Mouse (Mus musculus) ovary, postnatal 36 days (tissue): ENCODE measurements at regions not wholly inside any gene's neighbourhood (a gene's known extent, or its start where the extent isn't known, plus 50 kb on each side); places are given as distances from the start of the nearest gene placed in this dataset.
A peak's percentile ranks its signal among the peaks of the same experiment; 100 is the strongest.

Source experiments
- DNase-seq: peaks from one replicate; pipeline ENCODE4 v3.0.0; 2022; ENCODE audit warnings: low spot score, mixed read lengths

DNA sequence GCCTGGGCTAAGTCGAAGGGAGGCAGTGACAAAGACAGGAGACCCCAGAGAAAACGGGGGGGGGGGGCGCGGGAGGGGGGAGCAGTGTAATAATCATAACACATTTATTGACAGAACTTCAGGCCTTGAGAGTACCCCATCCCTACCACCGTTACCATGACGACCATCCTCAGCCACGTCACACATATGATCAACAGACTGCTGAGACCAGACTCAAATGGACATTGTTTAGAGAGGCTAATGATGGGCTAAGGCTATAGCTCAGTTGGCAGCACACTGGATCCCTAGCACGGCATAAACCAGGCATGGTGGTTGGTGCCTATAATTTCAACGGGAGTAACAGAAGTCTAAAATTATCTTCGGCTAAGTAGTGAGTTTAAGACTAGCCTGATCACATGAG, 565.8 kb upstream of the Adam5 start:
- DNase-seq, result no peak

DNA sequence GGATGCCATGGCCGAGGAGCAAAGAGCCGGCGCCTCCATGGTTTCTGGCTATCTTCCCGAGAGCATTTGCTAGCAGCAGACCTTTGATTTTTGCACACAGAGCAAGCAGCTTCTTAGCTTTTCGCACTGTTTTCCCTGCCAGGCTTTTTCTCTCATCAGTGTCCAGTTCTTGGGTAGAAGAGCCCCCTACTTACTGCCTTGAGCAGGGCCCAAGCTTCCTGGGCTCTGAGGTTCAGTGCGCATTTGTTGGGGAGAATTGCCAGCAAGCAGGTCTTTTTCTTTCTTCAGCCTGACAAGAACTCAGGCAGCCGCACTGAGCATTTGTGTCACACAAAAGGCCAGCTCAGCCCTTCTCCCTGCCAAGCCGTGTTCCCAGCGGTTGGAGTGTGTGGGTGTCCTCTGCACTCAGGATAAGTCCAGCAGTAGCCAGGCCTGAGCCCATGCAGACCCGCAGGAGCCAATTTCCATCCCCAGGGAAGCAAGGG, 565.2 kb upstream of the Adam5 start:
- DNase-seq, result peak; percentile 17

GRCm38 (mm10) chr8:25388811-25389210, 564.6 kb upstream of the Adam5 start:
- DNase-seq, result peak; percentile 19

DNA sequence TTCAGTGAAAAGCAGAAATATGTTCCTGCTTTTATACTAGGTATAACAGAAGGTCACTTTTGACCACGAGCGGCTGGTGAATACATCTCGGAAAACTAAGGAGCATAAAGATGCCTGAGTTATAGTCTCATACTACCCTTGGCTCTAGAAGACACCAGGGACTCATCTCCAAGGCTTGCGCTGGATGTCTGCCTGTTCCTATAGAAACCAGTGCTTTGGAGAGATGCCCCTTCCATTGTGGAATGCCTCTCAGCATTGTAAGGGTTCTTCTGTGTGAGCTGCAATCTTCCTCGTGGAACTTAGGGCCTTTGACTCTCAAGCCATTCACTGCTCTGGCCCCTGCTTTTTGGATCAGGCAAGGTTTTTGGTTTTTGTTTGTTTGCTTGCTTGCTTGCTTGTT, 561.0 kb upstream of the Adam5 start:
- DNase-seq, result no peak

DNA sequence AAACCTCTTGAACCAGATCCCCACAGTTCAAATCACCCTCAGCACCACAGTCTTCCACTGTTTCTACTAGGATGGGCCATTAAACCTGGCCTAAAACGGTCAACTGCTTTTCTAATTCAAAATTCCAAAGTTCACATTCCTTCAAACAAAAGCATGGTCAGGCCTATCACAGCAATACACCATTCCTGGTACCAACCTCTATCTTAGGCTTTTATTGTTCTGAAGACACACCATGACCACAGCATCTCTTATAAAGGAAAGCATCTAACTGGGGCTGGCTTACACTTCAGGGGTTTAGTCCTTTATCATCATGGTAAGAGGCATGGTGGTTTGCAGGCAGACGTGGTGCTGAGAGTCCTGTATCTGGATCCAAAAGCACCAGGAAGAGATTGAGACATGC, 560.4 kb upstream of the Adam5 start:
- DNase-seq, result no peak

GRCm38 (mm10) chr8:25373276-25373675, 549.1 kb upstream of the Adam5 start:
- no peak for DNase-seq

DNA sequence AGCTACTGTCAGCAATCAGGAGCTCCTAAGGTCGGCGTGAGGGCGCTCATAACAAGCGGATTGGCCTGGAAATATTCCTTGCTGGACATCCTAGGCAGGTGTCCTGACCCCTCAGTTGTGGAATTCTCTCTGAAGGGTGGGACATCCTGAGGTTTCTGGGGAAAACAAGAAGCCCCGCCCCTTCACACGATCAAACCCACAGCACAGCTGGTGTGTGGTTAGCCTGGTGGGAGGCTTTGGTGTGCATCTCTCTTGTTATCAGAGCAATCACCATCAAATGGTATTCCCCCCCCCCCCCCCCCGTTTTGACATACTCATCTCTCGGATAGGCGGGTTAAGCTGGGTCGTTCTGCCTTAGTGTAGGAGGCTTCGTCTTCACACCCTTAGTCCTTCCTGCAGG, 546.8 kb upstream of the Adam5 start:
- DNase-seq, result no peak

DNA sequence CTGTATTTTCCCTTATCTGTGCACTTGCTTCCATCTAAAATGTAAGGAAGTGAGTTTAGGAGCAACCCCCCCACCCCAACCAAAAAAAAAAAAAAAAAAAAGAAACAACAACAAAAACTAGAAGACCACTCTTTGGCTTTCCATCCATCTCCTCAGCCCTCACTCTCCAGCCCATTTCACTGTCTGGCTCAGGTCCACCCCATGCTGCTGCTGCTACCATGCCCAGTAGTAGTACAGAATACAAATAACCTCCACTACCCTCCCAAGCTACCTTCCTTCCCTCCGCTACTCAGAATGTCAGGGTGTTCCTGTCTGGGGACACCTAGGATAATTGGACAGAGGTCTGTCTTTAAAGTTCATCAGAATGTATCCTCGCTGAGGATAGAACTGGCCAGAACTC, 545.2 kb upstream of the Adam5 start:
- no peak for DNase-seq

DNA sequence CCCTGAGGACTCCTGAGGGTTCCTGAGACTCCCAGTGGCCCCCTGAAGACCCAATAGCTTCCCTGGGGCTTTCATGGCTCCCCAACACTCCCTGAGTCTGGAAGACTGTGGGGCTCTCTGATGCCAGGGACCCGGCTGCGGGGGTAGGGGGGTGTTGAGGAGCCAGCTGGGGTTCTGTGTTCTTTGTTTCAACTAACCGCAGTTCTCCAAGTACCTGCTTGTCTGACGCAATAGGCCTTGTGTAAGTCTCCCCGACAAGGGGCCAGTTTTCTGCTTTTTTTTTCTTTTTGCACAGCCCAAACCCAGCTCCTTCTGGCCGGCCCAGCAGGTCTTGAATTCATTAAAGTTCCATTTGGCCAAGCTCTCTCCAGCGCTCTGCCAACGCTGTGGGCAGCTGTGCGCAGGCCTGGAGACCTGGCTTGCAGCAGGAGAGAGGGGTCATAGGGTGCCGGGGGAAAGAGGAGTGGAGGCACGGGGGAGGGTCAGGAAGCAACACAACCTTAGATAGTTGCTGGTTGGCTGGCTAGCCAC, 544.5 kb upstream of the Adam5 start:
- peak; percentile 46 for DNase-seq

DNA sequence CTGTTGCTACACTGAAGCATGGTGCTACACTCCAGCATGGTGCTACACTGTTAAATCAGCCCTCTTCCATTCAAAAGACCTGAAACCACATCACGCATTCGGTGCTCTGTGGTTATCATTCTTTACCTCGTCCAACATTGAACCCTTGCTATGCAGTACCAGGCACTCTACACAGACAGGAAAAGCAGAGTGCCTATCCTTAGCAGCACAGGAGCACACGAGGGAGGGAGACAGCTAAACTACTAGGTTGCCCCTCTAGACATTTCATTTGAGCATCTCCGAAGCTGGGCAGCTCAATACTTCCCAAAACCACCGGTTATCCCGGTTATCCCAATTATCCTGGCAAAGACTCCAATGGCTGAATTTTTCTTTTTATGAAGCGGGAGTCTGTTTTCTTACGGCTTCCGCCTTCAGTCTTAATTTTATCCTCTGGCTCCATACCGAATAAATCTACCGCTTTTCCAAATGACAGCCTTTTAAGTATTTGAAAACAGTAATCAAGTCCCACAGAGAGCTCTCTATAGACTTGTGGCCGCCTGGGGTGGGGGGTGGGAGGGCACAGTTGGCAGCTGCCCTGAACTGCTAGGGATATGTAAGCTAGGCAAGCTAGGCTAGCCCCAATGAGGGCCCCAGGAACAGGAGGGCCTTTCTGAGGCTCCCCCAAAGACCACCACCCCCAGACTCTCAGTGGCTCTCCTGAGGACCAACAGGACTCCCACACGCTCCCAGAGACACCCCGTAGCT, 543.8 kb upstream of the Adam5 start:
- no peak for DNase-seq

DNA sequence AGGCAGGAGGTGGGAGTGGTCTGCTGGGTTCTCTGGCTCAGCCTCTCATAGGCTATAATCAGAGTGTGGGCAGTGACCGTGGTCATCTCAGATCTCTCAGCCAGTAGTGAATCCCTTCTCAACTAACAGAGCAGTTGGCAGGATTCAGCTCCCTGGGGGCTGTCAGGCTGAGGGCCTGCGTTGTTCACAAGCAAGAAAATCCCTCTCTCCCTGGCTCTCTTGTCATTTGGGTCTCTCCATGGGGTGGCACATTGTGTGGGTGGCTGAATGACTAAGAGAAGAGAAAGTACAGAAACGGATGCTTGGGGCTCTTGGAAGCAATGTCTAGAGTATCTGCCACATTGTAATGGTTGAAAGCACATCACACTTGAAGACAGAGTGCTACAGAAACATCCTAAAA, 542.0 kb upstream of the Adam5 start:
- DNase-seq, result no peak

DNA sequence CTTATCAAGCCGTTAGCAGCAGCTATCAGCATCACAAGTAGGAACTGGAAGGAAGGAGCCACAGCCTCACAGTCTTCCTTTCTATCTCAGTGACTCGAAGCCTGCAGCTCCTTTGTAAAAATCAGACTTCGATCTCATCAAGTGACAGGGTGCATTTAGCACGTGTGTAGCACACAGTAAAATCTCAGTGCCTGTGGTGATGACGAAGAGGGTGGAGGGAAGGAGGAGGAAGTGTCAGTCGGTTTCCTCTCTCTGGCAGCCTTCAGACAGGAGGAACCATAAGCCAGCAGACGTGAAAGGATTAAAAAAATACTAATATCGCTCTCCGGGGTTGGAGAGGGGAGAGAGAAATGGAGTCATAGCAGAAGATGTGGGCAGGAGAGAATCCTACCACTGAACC, 538.5 kb upstream of the Adam5 start:
- no peak for DNase-seq

- DNase-seq, result no peak
Measured at GRCm38 (mm10) chr8:25362146-25362545, 538.0 kb upstream of the Adam5 start.

DNA sequence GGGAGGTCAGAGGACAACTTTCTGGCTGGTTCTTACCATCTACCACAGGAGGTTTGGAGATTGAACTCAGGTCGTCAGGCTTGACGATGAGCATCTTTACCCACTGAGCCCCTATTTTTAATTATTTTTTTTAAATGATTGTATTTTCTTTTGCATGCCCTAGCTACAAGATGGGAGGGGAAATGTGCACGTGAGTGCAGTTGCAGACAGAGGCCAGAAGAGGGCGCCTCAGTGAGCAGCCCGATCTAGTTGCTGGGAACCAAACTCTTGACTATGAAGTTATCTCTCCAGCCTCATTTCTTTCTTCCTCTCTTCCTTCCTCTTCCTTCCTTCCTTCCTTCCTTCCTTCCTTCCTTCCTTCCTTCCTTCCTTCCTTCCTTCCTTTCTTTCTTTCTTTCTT, 537.3 kb upstream of the Adam5 start:
- no peak for DNase-seq

GRCm38 (mm10) chr8:25358539-25359165, 534.5 kb upstream of the Adam5 start:
- no peak for DNase-seq

- no peak for DNase-seq
Measured at GRCm38 (mm10) chr8:25353822-25354770, 529.9 kb upstream of the Adam5 start.

- DNase-seq, result no peak
Measured at GRCm38 (mm10) chr8:25353405-25353804, 529.2 kb upstream of the Adam5 start.

GRCm38 (mm10) chr8:25348003-25348683, 524.0 kb upstream of the Adam5 start:
- DNase-seq, result no peak

GRCm38 (mm10) chr8:25343160-25343602, 519.0 kb upstream of the Adam5 start:
- peak; percentile 30 for DNase-seq

DNA sequence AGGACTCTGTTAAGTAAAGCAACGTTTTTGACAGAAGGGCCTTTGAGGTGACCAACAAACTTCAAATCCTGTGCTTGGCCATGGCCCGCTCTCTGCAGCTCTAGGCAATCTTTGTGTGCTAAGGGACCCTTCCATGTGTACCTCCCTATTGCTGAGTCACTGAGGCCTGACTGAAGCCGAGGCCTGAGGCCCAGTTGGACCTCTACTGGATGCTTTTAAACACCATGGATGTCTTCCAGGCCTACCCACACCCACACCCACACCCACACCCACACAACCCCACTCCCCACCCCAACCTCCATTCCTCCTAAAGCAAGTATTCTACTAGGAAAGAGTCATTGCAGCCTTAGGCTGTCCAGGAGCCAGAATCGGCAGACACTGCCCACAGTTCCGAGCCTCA, 518.3 kb upstream of the Adam5 start:
- DNase-seq, result no peak

DNA sequence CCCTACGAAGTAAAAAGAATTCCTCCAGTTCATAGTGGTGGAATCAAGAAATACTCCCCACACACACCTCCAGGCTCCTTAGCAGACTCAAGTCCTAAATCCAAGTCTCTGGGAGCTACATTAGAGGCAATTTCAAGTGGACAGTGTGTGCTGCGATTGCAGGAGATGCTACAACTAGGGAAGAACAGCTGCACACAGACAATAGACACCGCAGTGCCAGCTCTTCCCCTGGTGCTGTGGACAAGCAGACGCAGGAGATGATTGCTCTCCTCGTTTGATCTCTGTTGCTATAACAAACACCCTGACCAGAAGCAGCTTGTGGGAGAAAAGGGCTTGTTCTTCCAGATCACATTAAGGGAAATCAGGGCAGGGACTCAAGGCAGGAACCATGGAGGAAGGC, 517.1 kb upstream of the Adam5 start:
- DNase-seq, result no peak

- DNase-seq, result no peak
Measured at GRCm38 (mm10) chr8:25340729-25341128, 516.6 kb upstream of the Adam5 start.
